Mouse (Mus musculus): ENCODE results near the gene Ikbip.

GRCm38 (mm10) chr10:91122646-91123045 lies 39.9 kb downstream of the Ikbip start:
- TF ChIP-seq CTCF (IDR thresholded peaks at IDR 0.05; ENCODE audit: low read depth, low read length) (no peak), GATA1 (IDR thresholded peaks at IDR 0.05; ENCODE audit: borderline replicate concordance, low read length) (no peak), POLR2AphosphoS5 (IDR thresholded peaks at IDR 0.05; ENCODE audit: insufficient replicate concordance, low read depth, low read length) (no peak)
